Mouse (Mus musculus): ENCODE data around the gene Foxp4. TPM values are rescaled to one million over a fixed set of nuclear protein-coding genes. Genes with fewer than 3 reads are reported as not detected.
"Not testable (repeated sequence)": the region's sequence is repeated elsewhere in the genome, so short reads cannot be mapped to it uniquely, and the experiment has no call there.

Foxp4 gene
- polyA plus RNA-seq, 1 experiment from 2014 or later, result 32.4 TPM

- Histone ChIP-seq H3K27ac (ENCODE audit: low read depth) (no peak overlapping the region), H3K36me3 (ENCODE audit: control insufficient read depth, insufficient read depth, low read length) (peaks cover 29% of the 10 kb centered on the region), H3K9me3 (ENCODE audit: control insufficient read depth, low read length) (no peaks in the 10 kb centered on the region), H3K27me3 (replicated peaks; ENCODE audit: control insufficient read depth, insufficient read depth, low read length) (no peaks in the 10 kb centered on the region), H3K4me2 (ENCODE audit: low read length) (peak overlapping the region; percentile 33), H3K4me3 (ENCODE audit: low read depth, low read length) (no peak overlapping the region), H3K9ac (ENCODE audit: low read length) (no peak overlapping the region), H3K4me1 (replicated peaks; ENCODE audit: control insufficient read depth, insufficient read depth, low read length) (peaks cover 8% of the 10 kb centered on the region; the same call in 1 of the 2 replicates)
- DNase-seq (ENCODE audit: low spot score), result peak; percentile 96
- 5% methylated on average over 17 of the region's 17 CpGs for WGBS
- peak; percentile 56 for ATAC-seq (replicated peaks; ENCODE audit: low FRiP score, low TSS enrichment, low read depth)
These were observed 59.9 kb downstream of the Foxp4 start for GRCm38 (mm10) chr17:47864496-47864895.

- no peak overlapping the region for H3K4me2 ChIP-seq (ENCODE audit: low read length)
- 10% methylated on average over 11 of the region's 11 CpGs for WGBS
These were observed 61.0 kb downstream of the Foxp4 start for GRCm38 (mm10) chr17:47863437-47863836.

GRCm38 (mm10) chr17:47863023-47863422 lies 61.4 kb downstream of the Foxp4 start:
- Histone ChIP-seq H3K4me2 (ENCODE audit: low read length) (no peak overlapping the region), H3K4me1 (replicated peaks; ENCODE audit: control insufficient read depth, insufficient read depth, low read length) (peaks cover 8% of the 10 kb centered on the region; the same call in 1 of the 2 replicates), H3K36me3 (ENCODE audit: control insufficient read depth, insufficient read depth, low read length) (peaks cover 15% of the 10 kb centered on the region), H3K27ac (ENCODE audit: low read depth) (no peak overlapping the region), H3K9ac (ENCODE audit: low read length) (no peak overlapping the region), H3K4me3 (ENCODE audit: low read depth, low read length) (no peak overlapping the region), H3K9me3 (ENCODE audit: control insufficient read depth, low read length) (no peaks in the 10 kb centered on the region), H3K27me3 (replicated peaks; ENCODE audit: control insufficient read depth, insufficient read depth, low read length) (no peaks in the 10 kb centered on the region)
- peak; percentile 7; the same call in 1 of the 2 replicates for ATAC-seq (replicated peaks; ENCODE audit: low FRiP score, low TSS enrichment, low read depth)
- 55% methylated on average over 4 of the region's 4 CpGs for WGBS
- no peak for DNase-seq (ENCODE audit: low spot score)

More at GRCm38 (mm10) chr17:47863437-47863836, 61.0 kb downstream of the Foxp4 start:
- Histone ChIP-seq H3K4me1 (replicated peaks; ENCODE audit: control insufficient read depth, insufficient read depth, low read length) (peaks cover 8% of the 10 kb centered on the region; the same call in 1 of the 2 replicates), H3K9me3 (ENCODE audit: control insufficient read depth, low read length) (no peaks in the 10 kb centered on the region), H3K36me3 (ENCODE audit: control insufficient read depth, insufficient read depth, low read length) (peaks cover 19% of the 10 kb centered on the region), H3K27ac (ENCODE audit: low read depth) (peak overlapping the region; percentile 3; the same call in 1 of the 2 replicates), H3K9ac (ENCODE audit: low read length) (no peak overlapping the region), H3K4me3 (ENCODE audit: low read depth, low read length) (no peak overlapping the region), H3K27me3 (replicated peaks; ENCODE audit: control insufficient read depth, insufficient read depth, low read length) (no peaks in the 10 kb centered on the region)
- DNase-seq (ENCODE audit: low spot score), result peak; percentile 69
- ATAC-seq (replicated peaks; ENCODE audit: low FRiP score, low TSS enrichment, low read depth), result peak; percentile 54

- Histone ChIP-seq H3K36me3 (ENCODE audit: control insufficient read depth, insufficient read depth, low read length) (no peaks in the 10 kb centered on the region), H3K27me3 (replicated peaks; ENCODE audit: control insufficient read depth, insufficient read depth, low read length) (no peaks in the 10 kb centered on the region), H3K4me1 (replicated peaks; ENCODE audit: control insufficient read depth, insufficient read depth, low read length) (0 out of 2 replicates have a peak, but pooled peaks cover under 1% of the 10 kb centered on the region), H3K9me3 (ENCODE audit: control insufficient read depth, low read length) (0 out of 2 replicates have a peak, but pooled peaks cover 6% of the 10 kb centered on the region), H3K9ac (ENCODE audit: low read length) (no peak overlapping the region), H3K4me3 (ENCODE audit: low read depth, low read length) (no peak overlapping the region), H3K27ac (ENCODE audit: low read depth) (no peak overlapping the region), H3K4me2 (ENCODE audit: low read length) (no peak overlapping the region)
- 75% methylated on average over 4 of the region's 4 CpGs for WGBS
- DNase-seq (ENCODE audit: low spot score), result no peak
- ATAC-seq (replicated peaks; ENCODE audit: low FRiP score, low TSS enrichment, low read depth), result no peak
These were observed 68.9 kb downstream of the Foxp4 start for GRCm38 (mm10) chr17:47855544-47855943.

GRCm38 (mm10) chr17:47854908-47855307 lies 69.5 kb downstream of the Foxp4 start:
- DNase-seq (ENCODE audit: low spot score), result no peak
- H3K9me3 ChIP-seq (ENCODE audit: control insufficient read depth, low read length), result 0 out of 2 replicates have a peak, but pooled peaks cover 6% of the 10 kb centered on the region
- no peaks in the 10 kb centered on the region for H3K4me1 ChIP-seq (replicated peaks; ENCODE audit: control insufficient read depth, insufficient read depth, low read length)
- H3K36me3 ChIP-seq (ENCODE audit: control insufficient read depth, insufficient read depth, low read length), result no peaks in the 10 kb centered on the region
- no peak overlapping the region for H3K4me3 ChIP-seq (ENCODE audit: low read depth, low read length)
- no peak overlapping the region for H3K4me2 ChIP-seq (ENCODE audit: low read length)
- H3K27me3 ChIP-seq (replicated peaks; ENCODE audit: control insufficient read depth, insufficient read depth, low read length), result no peaks in the 10 kb centered on the region
- no peak overlapping the region for H3K9ac ChIP-seq (ENCODE audit: low read length)
- no peak overlapping the region for H3K27ac ChIP-seq (ENCODE audit: low read depth)
- ATAC-seq (replicated peaks; ENCODE audit: low FRiP score, low TSS enrichment, low read depth), result no peak
- 81% methylated on average over 8 of the region's 8 CpGs for WGBS

- whole genome bisulfite sequencing, result 73% methylated on average over 4 of the region's 4 CpGs
These were observed 70.7 kb downstream of the Foxp4 start for GRCm38 (mm10) chr17:47853760-47854159.

GRCm38 (mm10) chr17:47853336-47853735 lies 71.1 kb downstream of the Foxp4 start:
- H3K27ac ChIP-seq (ENCODE audit: low read depth), result no peak overlapping the region
- ATAC-seq (replicated peaks; ENCODE audit: low FRiP score, low TSS enrichment, low read depth), result no peak
- no peaks in the 10 kb centered on the region for H3K4me1 ChIP-seq (replicated peaks; ENCODE audit: control insufficient read depth, insufficient read depth, low read length)
- no peak overlapping the region for H3K4me3 ChIP-seq (ENCODE audit: low read depth, low read length)
- 95% methylated on average over 3 of the region's 4 CpGs for WGBS
- no peak overlapping the region for H3K9ac ChIP-seq (ENCODE audit: low read length)
- H3K9me3 ChIP-seq (ENCODE audit: control insufficient read depth, low read length), result 0 out of 2 replicates have a peak, but pooled peaks cover 6% of the 10 kb centered on the region
- H3K4me2 ChIP-seq (ENCODE audit: low read length), result no peak overlapping the region
- H3K36me3 ChIP-seq (ENCODE audit: control insufficient read depth, insufficient read depth, low read length), result no peaks in the 10 kb centered on the region
- H3K27me3 ChIP-seq (replicated peaks; ENCODE audit: control insufficient read depth, insufficient read depth, low read length), result no peaks in the 10 kb centered on the region
- DNase-seq (ENCODE audit: low spot score), result no peak

More at GRCm38 (mm10) chr17:47853760-47854159, 70.7 kb downstream of the Foxp4 start:
- Histone ChIP-seq H3K4me2 (ENCODE audit: low read length) (no peak overlapping the region), H3K4me1 (replicated peaks; ENCODE audit: control insufficient read depth, insufficient read depth, low read length) (no peaks in the 10 kb centered on the region), H3K36me3 (ENCODE audit: control insufficient read depth, insufficient read depth, low read length) (no peaks in the 10 kb centered on the region), H3K27me3 (replicated peaks; ENCODE audit: control insufficient read depth, insufficient read depth, low read length) (no peaks in the 10 kb centered on the region), H3K27ac (ENCODE audit: low read depth) (no peak overlapping the region), H3K9me3 (ENCODE audit: control insufficient read depth, low read length) (0 out of 2 replicates have a peak, but pooled peaks cover 6% of the 10 kb centered on the region), H3K4me3 (ENCODE audit: low read depth, low read length) (no peak overlapping the region), H3K9ac (ENCODE audit: low read length) (no peak overlapping the region)
- ATAC-seq (replicated peaks; ENCODE audit: low FRiP score, low TSS enrichment, low read depth), result no peak
- no peak for DNase-seq (ENCODE audit: low spot score)

GRCm38 (mm10) chr17:47851798-47852360 lies 72.6 kb downstream of the Foxp4 start:
- peak; percentile 76 for DNase-seq (ENCODE audit: low spot score)
- not testable (repeated sequence) for H3K27me3 ChIP-seq (replicated peaks; ENCODE audit: control insufficient read depth, insufficient read depth, low read length); H3K4me1 ChIP-seq (replicated peaks; ENCODE audit: control insufficient read depth, insufficient read depth, low read length); H3K27ac ChIP-seq (ENCODE audit: low read depth); H3K9ac ChIP-seq (ENCODE audit: low read length); H3K9me3 ChIP-seq (ENCODE audit: control insufficient read depth, low read length); H3K36me3 ChIP-seq (ENCODE audit: control insufficient read depth, insufficient read depth, low read length)
- Histone ChIP-seq H3K4me3 (ENCODE audit: low read depth, low read length) (0 out of 2 replicates have a peak overlapping the region, but pooled peaks have one; percentile 6), H3K4me2 (ENCODE audit: low read length) (peak overlapping the region; percentile 40)
- peak; percentile 67 for ATAC-seq (replicated peaks; ENCODE audit: low FRiP score, low TSS enrichment, low read depth)
- 6% methylated on average over 22 of the region's 22 CpGs for WGBS
